Mouse (Mus musculus) intestine, embryonic 15.5 days (tissue): ENCODE measurements around the gene Fam102a. TPM values are rescaled to one million over a fixed set of nuclear protein-coding genes. Genes with fewer than 3 reads are reported as not detected.

Source experiments
- ATAC-seq: fragments of 200-750 bp; cut with Nextera tagmentation; 2 replicates; pipeline ENCODE4 v1.8.0; 2017; ENCODE audit warnings: moderate TSS enrichment, moderate library complexity
- H3K27ac ChIP-seq: fragments of 300-500 bp; sonication (generic); 2 replicates; pipeline ENCODE4 v1.5.1; 2015; ENCODE audit warnings: mild to moderate bottlenecking, inconsistent platforms
- H3K27me3 ChIP-seq: fragments of 300-500 bp; sonication (generic); replicated peaks from 2 replicates; pipeline ENCODE4 v1.6.1; 2015; ENCODE audit warnings: inconsistent platforms
- H3K36me3 ChIP-seq: fragments of 300-500 bp; sonication (generic); 2 replicates; pipeline ENCODE4 v1.6.1; 2015; ENCODE audit warnings: inconsistent platforms
- H3K4me1 ChIP-seq: fragments of 300-500 bp; sonication (generic); replicated peaks from 2 replicates; pipeline ENCODE4 v1.6.1; 2015; ENCODE audit warnings: inconsistent platforms
- H3K4me2 ChIP-seq: fragments of 300-500 bp; sonication (generic); replicated peaks from 2 replicates; pipeline ENCODE4 v1.6.1; 2015; ENCODE audit warnings: mild to moderate bottlenecking, inconsistent platforms
- H3K4me3 ChIP-seq: fragments of 300-500 bp; sonication (generic); replicated peaks from 2 replicates; pipeline ENCODE4 v1.5.1; 2015; ENCODE audit warnings: inconsistent platforms
- H3K9ac ChIP-seq: fragments of 300-500 bp; sonication (generic); 2 replicates; pipeline ENCODE4 v1.6.1; 2015; ENCODE audit warnings: inconsistent platforms
- H3K9me3 ChIP-seq: fragments of 300-500 bp; sonication (generic); 2 replicates; pipeline ENCODE4 v1.6.1; 2016; ENCODE audit warnings: inconsistent platforms
- WGBS: fragments of 180-500 bp; shearing (Covaris S2); methylation state at CpG from one replicate; pipeline ENCODE4 v1.1.7; 2015; 5-methylcytosine and 5-hydroxymethylcytosine counted together
- polyA plus RNA-seq: library from polyadenylated mRNA; unstranded; fragments of >200 nt; fragmentation: Nextera tagmentation; extraction: Ambion mirVana; gene quantifications from 2 replicates; pipeline ENCODE4 v1.2.1, GENCODE M21; 2015

The Fam102a gene
- polyA plus RNA-seq, 1 experiment from 2014 or later = 9.7 TPM

- ATAC-seq = no peak
- Histone ChIP-seq H3K27me3 (no peaks in the 10 kb centered on the region), H3K4me2 (no peak overlapping the region), H3K9me3 (no peaks in the 10 kb centered on the region), H3K9ac (no peak overlapping the region), H3K27ac (peak overlapping the region; percentile 27; the same call in 1 of the 2 replicates), H3K36me3 (no peaks in the 10 kb centered on the region), H3K4me1 (peaks cover 5% of the 10 kb centered on the region; the same call in 1 of the 2 replicates), H3K4me3 (no peak overlapping the region)
- 69% methylated on average over 5 of the region's 5 CpGs for WGBS
Observed at GRCm38 (mm10) chr2:32500461-32500860, 34.7 kb upstream of the Fam102a start.

GRCm38 (mm10) chr2:32501754-32502324 lies 33.3 kb upstream of the Fam102a start:
- Histone ChIP-seq H3K36me3 (no peaks in the 10 kb centered on the region), H3K27ac (no peak overlapping the region), H3K4me1 (peaks cover 5% of the 10 kb centered on the region; the same call in 1 of the 2 replicates), H3K9me3 (no peaks in the 10 kb centered on the region), H3K4me2 (no peak overlapping the region), H3K4me3 (no peak overlapping the region), H3K9ac (peak overlapping the region; percentile 5; the same call in 1 of the 2 replicates), H3K27me3 (no peaks in the 10 kb centered on the region)
- ATAC-seq = peak; percentile 76
- 48% methylated on average over 5 of the region's 5 CpGs for WGBS

GRCm38 (mm10) chr2:32502843-32503242 lies 32.3 kb upstream of the Fam102a start:
- H3K4me2 ChIP-seq = no peak overlapping the region
- H3K9me3 ChIP-seq = no peaks in the 10 kb centered on the region
- H3K27me3 ChIP-seq = no peaks in the 10 kb centered on the region
- H3K4me3 ChIP-seq = no peak overlapping the region
- no peak overlapping the region for H3K27ac ChIP-seq
- H3K9ac ChIP-seq = no peak overlapping the region
- 81% methylated on average over 12 of the region's 12 CpGs for WGBS
- H3K4me1 ChIP-seq = peaks cover 10% of the 10 kb centered on the region; the same call in 1 of the 2 replicates
- ATAC-seq = no peak
- H3K36me3 ChIP-seq = no peaks in the 10 kb centered on the region

DNA sequence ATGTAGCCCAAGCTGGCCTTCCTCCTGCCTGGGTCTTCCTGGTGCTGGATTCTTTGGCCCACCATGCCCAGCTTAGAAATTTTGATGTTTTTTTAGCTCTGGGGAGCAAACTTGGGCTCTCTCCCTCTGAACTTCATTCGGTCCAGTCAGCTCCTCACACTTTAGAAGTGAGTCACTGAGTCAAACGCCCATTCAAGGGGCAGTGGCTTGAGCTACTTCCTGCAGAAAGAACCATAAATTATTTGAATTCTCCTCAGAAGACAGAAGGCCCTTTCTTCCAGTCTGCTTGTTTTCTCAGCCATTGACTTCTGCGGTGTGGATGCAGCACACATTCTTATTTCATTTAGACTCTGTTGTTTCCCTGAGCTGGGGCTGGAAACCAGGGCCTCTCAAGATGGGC lies 31.5 kb upstream of the Fam102a start:
- Histone ChIP-seq H3K4me1 (peaks cover 10% of the 10 kb centered on the region; the same call in 1 of the 2 replicates), H3K27me3 (no peaks in the 10 kb centered on the region), H3K4me2 (no peak overlapping the region), H3K9me3 (no peaks in the 10 kb centered on the region), H3K4me3 (no peak overlapping the region), H3K27ac (peak overlapping the region; percentile 23; the same call in 1 of the 2 replicates), H3K36me3 (no peaks in the 10 kb centered on the region), H3K9ac (no peak overlapping the region)
- ATAC-seq = no peak
- 30% methylated on average over 3 of the region's 3 CpGs for WGBS

GRCm38 (mm10) chr2:32505536-32505935 lies 29.6 kb upstream of the Fam102a start:
- Histone ChIP-seq H3K27ac (no peak overlapping the region), H3K36me3 (no peaks in the 10 kb centered on the region), H3K27me3 (no peaks in the 10 kb centered on the region), H3K4me2 (no peak overlapping the region), H3K9me3 (no peaks in the 10 kb centered on the region), H3K9ac (no peak overlapping the region), H3K4me1 (peaks cover 22% of the 10 kb centered on the region), H3K4me3 (no peak overlapping the region)
- no peak for ATAC-seq
- 98% methylated on average over 2 of the region's 2 CpGs for WGBS

- Histone ChIP-seq H3K4me1 (peaks cover 22% of the 10 kb centered on the region), H3K27ac (no peak overlapping the region), H3K27me3 (no peaks in the 10 kb centered on the region), H3K4me2 (no peak overlapping the region), H3K36me3 (no peaks in the 10 kb centered on the region), H3K4me3 (no peak overlapping the region), H3K9me3 (no peaks in the 10 kb centered on the region), H3K9ac (no peak overlapping the region)
- WGBS = 60% methylated on average over 22 of the region's 22 CpGs
- ATAC-seq = no peak
Observed at GRCm38 (mm10) chr2:32506673-32507668, 28.2 kb upstream of the Fam102a start.

GRCm38 (mm10) chr2:32507906-32508305 lies 27.2 kb upstream of the Fam102a start:
- no peak; the same call in 1 of the 2 replicates for ATAC-seq
- no peak overlapping the region for H3K27ac ChIP-seq

DNA sequence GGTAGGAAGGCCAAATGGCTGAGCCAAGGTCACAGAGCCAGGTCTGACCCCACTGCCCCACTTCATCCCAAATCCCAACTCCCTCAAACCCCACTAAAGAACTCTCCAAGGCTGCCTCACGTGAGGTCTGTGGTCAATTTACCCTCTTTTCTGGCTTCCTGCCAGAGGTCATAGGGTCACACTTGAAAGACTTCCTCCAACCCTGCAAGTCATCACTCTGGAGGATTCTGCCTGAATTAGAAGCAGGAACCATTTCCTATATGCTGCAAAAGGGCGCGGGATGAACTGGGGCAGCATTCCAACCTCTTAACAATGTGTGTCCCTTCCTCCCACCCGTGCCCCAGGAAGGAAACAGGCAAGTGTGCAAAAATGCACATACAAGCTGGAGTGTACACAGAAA lies 25.8 kb upstream of the Fam102a start:
- H3K27ac ChIP-seq = peak overlapping the region; percentile 41; the same call in 1 of the 2 replicates
- H3K4me3 ChIP-seq = no peak overlapping the region
- H3K4me2 ChIP-seq = no peak overlapping the region
- no peak for ATAC-seq
- H3K9me3 ChIP-seq = no peaks in the 10 kb centered on the region
- no peaks in the 10 kb centered on the region for H3K27me3 ChIP-seq
- H3K9ac ChIP-seq = no peak overlapping the region
- no peaks in the 10 kb centered on the region for H3K36me3 ChIP-seq
- H3K4me1 ChIP-seq = peaks cover 17% of the 10 kb centered on the region
- 21% methylated on average over 4 of the region's 4 CpGs for WGBS

More at GRCm38 (mm10) chr2:32507906-32508305, 27.2 kb upstream of the Fam102a start:
- Histone ChIP-seq H3K9ac (no peak overlapping the region), H3K9me3 (no peaks in the 10 kb centered on the region), H3K27me3 (no peaks in the 10 kb centered on the region), H3K4me2 (no peak overlapping the region), H3K4me3 (no peak overlapping the region), H3K36me3 (no peaks in the 10 kb centered on the region), H3K4me1 (peaks cover 22% of the 10 kb centered on the region)
- 57% methylated on average over 9 of the region's 9 CpGs for WGBS

DNA sequence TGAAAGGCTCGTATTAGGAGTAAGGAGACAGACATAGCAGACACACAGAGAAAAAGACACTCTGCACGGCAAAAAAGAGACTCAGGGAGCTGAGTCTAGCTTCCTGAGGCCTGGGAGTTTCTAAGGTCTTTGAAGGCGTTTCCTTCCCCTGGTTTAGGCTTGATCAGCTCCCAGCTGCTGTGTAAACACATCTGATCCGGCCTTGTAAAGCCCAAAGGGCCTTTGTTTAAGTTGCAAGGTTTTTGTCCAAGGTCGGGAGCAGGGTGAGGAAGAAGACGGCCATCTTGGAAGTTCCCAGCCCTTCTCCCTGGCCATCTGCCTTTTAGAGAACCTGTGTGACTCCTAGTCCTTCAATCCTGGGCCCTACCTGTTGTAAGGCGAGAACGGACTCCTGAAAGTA lies 25.2 kb upstream of the Fam102a start:
- Histone ChIP-seq H3K4me2 (no peak overlapping the region), H3K4me3 (no peak overlapping the region), H3K27ac (peak overlapping the region; percentile 41), H3K9ac (no peak overlapping the region), H3K36me3 (no peaks in the 10 kb centered on the region), H3K27me3 (no peaks in the 10 kb centered on the region), H3K4me1 (peaks cover 20% of the 10 kb centered on the region), H3K9me3 (no peaks in the 10 kb centered on the region)
- 0 out of 2 replicates have a peak, but pooled peaks have one; percentile 26 for ATAC-seq
- 34% methylated on average over 8 of the region's 8 CpGs for WGBS

DNA sequence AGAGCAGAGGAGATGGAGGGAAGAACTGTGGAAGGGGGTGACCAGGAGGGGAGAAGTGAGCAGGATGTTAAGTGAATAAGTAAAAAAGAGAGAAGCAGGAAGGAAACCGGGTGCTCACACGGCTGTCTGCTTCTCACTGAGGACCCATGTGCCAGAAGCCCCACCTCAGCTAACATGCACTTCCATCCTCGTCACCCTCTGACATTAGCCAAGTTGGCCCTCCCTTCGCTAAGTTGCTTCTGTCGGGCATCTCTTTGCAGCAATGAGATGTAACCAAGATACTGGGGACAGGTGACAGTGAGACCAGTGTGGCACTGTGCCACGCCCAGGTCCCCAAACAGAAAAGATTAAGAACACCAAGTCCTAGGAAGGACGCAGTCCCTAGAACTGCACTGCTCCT lies 22.5 kb upstream of the Fam102a start:
- H3K4me1 ChIP-seq = peaks cover 17% of the 10 kb centered on the region
- no peaks in the 10 kb centered on the region for H3K27me3 ChIP-seq
- H3K4me3 ChIP-seq = no peak overlapping the region
- H3K4me2 ChIP-seq = no peak overlapping the region
- no peak for ATAC-seq
- no peak overlapping the region for H3K27ac ChIP-seq
- no peak overlapping the region for H3K9ac ChIP-seq
- 59% methylated on average over 7 of the region's 7 CpGs for WGBS
- no peaks in the 10 kb centered on the region for H3K9me3 ChIP-seq
- no peaks in the 10 kb centered on the region for H3K36me3 ChIP-seq

DNA sequence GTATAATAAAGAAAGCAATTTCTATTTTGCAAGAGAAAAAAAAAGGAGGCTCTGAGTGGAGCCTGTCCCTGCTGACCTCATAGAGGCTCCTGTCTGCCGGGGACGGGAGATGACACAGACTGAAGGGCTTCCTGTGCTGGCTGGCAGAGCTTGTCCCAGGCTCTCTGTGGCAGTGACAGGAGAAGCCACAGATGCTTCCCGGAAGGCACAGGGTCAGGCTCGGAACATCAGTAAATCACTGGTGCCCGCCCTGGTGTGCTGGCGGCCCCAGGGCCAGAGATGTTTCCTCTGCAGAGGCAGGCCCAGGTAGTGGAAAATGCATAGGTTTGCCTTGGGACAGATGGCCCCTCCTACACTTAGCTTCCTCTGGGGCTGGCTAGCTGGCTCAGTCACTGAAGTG lies 20.8 kb upstream of the Fam102a start:
- no peak for ATAC-seq
- Histone ChIP-seq H3K9me3 (no peaks in the 10 kb centered on the region), H3K4me3 (no peak overlapping the region), H3K27me3 (no peaks in the 10 kb centered on the region), H3K36me3 (no peaks in the 10 kb centered on the region), H3K9ac (no peak overlapping the region), H3K27ac (no peak overlapping the region), H3K4me2 (no peak overlapping the region), H3K4me1 (peaks cover 11% of the 10 kb centered on the region)
- 29% methylated on average over 6 of the region's 6 CpGs for WGBS

- Histone ChIP-seq H3K9ac (no peak overlapping the region), H3K4me3 (no peak overlapping the region), H3K27me3 (no peaks in the 10 kb centered on the region), H3K9me3 (no peaks in the 10 kb centered on the region), H3K4me1 (0 out of 2 replicates have a peak, but pooled peaks cover 3% of the 10 kb centered on the region), H3K4me2 (no peak overlapping the region), H3K36me3 (no peaks in the 10 kb centered on the region), H3K27ac (no peak overlapping the region)
- WGBS = 82% methylated on average over 4 of the region's 4 CpGs
- peak; percentile 65; the same call in 1 of the 2 replicates for ATAC-seq
Observed at GRCm38 (mm10) chr2:32517233-32517867, 17.8 kb upstream of the Fam102a start.
